Mouse (Mus musculus) left cerebral cortex, postnatal 4 days (tissue): ENCODE results near the gene Hic1. TPM values are rescaled to one million over a fixed set of nuclear protein-coding genes. Genes with fewer than 3 reads are reported as not detected.

ENCODE experiments used
- DNase-seq: peaks from one replicate; pipeline ENCODE4 v3.0.0-alpha.2; 2022
- intact Hi-C: fragments of 180-260 bp; cut with DNase I; formaldehyde crosslinking; loops from one replicate; pipeline ENCODE4 v1.15.1; 2025
- microRNA-seq: library from miRNA; unstranded; fragments of <30 nt; microRNA quantifications from one replicate; pipeline ENCODE4 v1.2.0, GENCODE M21; 2022
- total RNA-seq, 2 experiments: library from RNA; stranded (reverse); gene quantifications; 2 replicates each; pipeline ENCODE4 v1.2.3; 2021

Gene Hic1
- total RNA-seq, 2 experiments from 2014 or later = 5.2 to 5.6 TPM

DNA sequence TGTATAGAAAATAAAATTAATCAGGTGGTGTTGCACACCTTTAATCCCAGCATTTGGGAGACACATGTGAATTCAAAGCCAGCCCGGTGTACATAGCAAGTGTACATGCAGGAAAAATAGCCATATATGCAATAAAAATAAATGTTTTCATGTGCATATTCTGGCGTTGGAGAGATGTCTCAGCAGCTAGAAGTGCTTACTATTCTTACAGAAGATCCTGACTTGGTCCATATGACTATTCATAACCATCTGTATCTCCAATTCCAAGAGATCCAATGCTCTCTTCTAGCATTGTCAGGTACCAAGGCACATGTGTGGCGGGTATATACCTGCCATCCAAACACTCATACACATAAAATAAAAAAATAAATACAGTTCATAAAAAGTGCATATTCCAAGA lies 42.9 kb downstream of the Hic1 start:
- DNase-seq = no peak
- intact Hi-C loops = loop anchor here (10.0 kb wide), 1 partner anchor 122 kb away; no protein-coding TSS in a partner anchor

DNA sequence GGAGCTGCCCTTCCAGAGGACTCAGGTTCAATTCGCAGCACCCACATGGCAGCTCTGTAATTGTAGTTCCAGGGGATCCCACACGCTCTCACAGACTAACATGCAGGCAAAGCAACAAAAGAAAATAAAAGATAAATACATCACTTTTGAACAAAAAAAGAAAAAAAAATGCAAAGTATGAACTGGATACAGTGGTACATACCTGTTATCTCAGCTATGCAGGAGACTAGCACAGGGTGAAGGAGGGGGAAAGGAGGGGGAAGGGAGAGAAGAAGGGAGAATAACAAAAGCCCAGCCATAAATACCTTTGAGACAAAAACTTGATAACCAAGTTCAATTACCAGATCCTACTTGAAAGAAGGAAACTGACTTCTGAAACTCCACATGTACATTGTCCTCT lies 44.9 kb downstream of the Hic1 start:
- DNase-seq = no peak
- intact Hi-C loops = loop anchor here (10.0 kb wide), 1 partner anchor 120 kb away; no protein-coding TSS in a partner anchor

DNA sequence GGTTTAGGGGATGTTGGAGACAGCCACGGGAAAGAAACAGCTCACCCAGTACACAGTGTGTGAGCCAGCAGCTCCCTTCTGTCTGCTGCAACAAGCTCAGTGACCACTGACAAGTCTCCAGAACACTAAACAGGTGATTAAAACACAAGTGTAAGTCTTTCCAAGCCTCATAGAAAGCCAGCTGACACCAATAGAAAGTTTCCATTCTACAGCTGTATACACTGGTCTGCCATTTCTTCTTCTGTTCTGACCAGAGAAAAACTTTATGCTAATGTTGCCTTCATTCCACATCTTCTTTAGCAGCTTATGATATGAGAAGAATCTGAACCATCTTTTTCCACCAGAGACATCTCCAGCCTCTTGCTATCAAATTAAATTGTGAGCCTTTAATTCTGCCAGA lies 48.0 kb downstream of the Hic1 start:
- no peak for DNase-seq
- intact Hi-C loops = loop anchor here (10.0 kb wide), 1 partner anchor 117 kb away; no protein-coding TSS in a partner anchor

DNA sequence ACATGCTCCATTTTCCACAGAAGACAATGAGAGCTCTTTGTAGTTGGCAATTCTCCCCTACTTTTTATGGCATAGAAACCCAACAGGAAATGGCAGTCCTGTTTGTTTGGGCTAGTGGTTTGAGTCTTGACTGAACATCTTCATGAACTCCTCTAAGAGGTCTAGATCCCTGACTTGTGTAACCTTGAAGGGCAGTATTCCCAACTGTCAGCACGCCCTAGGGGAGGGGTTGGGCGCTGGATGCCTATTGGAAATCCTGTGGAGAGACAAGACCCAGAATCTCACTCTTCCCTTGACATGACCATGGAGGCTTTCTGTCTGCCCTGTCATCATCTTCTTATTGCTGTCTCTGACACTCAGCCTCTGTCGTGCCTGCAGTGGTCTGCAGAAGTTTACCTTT lies 49.5 kb downstream of the Hic1 start:
- intact Hi-C loops = loop anchor here (10.0 kb wide), 1 partner anchor 115 kb away; no protein-coding TSS in a partner anchor
- DNase-seq = no peak

DNA sequence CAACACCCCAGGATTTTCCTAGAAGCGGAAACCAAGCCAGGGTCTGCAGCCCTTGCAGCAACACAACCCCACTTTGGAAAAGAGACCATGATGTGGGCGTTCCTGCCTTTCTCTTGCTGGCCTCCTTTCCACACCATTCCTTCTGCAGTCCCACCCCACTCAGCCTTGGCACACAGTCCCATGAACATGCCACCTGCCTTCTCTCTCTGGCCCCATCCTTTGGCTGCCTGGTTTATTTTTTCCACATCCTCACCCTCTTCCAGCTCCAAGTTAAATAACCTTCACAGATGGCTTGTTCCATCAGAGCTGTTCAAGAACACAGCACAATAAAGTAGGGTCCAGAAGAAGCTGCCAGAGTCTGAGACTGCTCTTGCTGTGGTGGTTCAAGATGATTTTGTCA lies 50.0 kb downstream of the Hic1 start:
- DNase-seq = peak; percentile 9
- intact Hi-C loops = no loop called here

DNA sequence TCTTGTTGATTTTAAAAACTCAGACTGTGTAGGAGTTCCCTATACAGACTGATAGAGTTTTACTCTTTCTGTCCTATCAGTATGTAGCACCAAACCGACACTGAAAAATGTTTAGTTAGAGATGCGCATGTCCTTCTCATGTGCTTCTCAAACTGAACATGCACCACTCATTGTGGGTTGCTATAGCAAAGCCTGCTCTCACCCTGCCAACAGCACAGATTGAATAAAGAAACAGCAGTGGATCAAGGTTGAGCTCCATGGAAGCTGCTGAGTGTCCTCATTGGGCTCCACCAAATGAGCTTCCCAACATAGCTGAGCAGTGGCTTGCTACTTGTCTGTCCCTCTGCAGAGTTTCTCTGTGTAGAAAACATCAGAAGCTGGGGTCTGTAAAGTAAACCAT lies 51.2 kb downstream of the Hic1 start:
- no peak for DNase-seq
- intact Hi-C loops = no loop called here

DNA sequence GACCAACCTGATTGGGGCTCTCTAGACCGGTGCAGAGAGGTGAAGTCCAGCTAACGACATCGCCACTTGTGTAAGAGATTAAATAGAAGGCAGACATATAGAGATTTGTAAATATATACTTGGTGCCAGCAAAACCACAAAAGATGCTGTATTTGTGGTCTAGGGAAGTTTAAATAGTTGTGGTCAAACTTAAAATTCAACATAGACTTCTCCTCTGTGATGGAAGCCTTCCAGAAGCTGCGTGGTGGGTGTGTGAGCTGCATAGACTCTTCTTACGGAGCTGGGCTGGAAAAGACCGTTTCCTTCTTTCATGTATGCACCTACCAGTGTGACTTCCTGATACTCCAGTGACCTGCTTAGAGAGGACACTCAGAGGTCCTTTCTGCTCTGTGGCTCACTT lies 52.9 kb downstream of the Hic1 start:
- DNase-seq = no peak
- intact Hi-C loops = no loop called here

Small RNA genes within 50 kb of the gene (microRNA-seq; reads per million reads assigned to microRNA genes)
- 5,642 reads per million, percentile 91 among the genes with 10 or more reads in this experiment for gene Mir132
- 84.3 reads per million, percentile 49 among the genes with 10 or more reads in this experiment for gene Mir212

Other genes with a start within 250 kb of the Hic1 start
- 10 to 100 TPM; 30.5 to 31.2 TPM for gene Smg6, start 243.7 kb downstream of the Hic1 start, total RNA-seq
- 10 to 100 TPM; 65.6 to 66.2 TPM for gene Srr, start 243.6 kb downstream of the Hic1 start, total RNA-seq
- gene Ovca2, start 9.3 kb upstream of the Hic1 start, total RNA-seq = 10 to 100 TPM in 1 of 2 experiments, 1 to 10 TPM in 1; 9.2 to 11.2 TPM
- gene Dph1, start 21.7 kb upstream of the Hic1 start, total RNA-seq = 10 to 100 TPM; 15.2 to 15.3 TPM
- gene Rtn4rl1, start 24.3 kb upstream of the Hic1 start, total RNA-seq = 10 to 100 TPM; 31.6 to 35.4 TPM
- 10 to 100 TPM; 43.4 to 48.8 TPM for gene Rpa1, start 178.8 kb upstream of the Hic1 start, total RNA-seq
- gene Smyd4, start 178.9 kb upstream of the Hic1 start, total RNA-seq = 10 to 100 TPM; 18.9 to 19.1 TPM